Mouse (Mus musculus) effector memory CD4-positive, alpha-beta T cell, adult 7 months (primary cell): ENCODE results near the gene 2410141K09Rik. TPM values are rescaled to one million over a fixed set of nuclear protein-coding genes. Genes with fewer than 3 reads are reported as not detected.

Source experiments
- polyA plus RNA-seq: library from polyadenylated mRNA; unstranded; fragments of 100-300 nt; shearing (Covaris generic); gene quantifications from one replicate; pipeline ENCODE4 v1.2.1, GENCODE M21; 2017

2410141K09Rik gene
- polyA plus RNA-seq: 0.40 TPM

GRCm38 (mm10) chr13:66441018-66441417 is at the start of gene 2410141K09Rik:
Gene 2410141K09Rik (minus strand): TSS chr13:66441118.

Other genes with a start within 250 kb of the 2410141K09Rik start
- not detected for gene Gm10772, start 213.5 kb downstream of the 2410141K09Rik start, polyA plus RNA-seq